Mouse (Mus musculus): ENCODE results near the gene Acbd6.

The Acbd6 gene

DNA sequence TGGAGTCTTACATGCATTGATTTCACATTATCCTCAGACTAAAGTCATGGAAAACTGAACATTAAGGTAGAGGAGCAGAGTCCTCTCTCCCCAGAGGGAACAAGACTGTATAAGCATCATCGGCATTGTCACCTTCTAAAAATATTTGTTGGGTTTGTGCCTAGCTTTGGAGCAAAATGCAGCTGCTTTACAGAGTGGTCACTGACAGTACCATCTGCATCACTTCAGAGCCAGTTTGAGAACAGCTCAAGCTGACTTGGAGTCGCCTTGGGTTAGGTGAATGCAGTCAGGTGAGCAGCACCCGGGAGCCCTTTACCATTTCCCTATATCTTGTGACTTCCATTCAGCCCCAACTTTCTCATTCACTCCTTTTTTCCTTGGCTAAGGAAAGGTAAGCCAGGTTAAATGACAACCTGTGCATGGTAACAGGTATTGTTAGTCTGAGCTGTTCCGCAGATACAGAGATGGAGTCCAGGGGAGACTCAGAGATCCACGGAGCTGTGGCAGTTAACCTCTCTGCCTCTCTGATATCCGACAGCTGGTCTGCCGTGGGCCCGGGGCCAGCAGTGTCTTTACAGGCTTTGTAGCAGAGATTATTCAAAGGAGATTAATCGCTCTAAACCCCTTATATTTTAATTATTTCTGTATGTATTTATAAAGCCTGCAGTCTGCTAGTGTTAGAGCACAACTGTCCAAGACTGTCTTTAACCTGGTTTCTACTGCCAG is 92.4 kb downstream of the Acbd6 start:
- DNase-seq (ENCODE audit: low spot score) = no peak

DNA sequence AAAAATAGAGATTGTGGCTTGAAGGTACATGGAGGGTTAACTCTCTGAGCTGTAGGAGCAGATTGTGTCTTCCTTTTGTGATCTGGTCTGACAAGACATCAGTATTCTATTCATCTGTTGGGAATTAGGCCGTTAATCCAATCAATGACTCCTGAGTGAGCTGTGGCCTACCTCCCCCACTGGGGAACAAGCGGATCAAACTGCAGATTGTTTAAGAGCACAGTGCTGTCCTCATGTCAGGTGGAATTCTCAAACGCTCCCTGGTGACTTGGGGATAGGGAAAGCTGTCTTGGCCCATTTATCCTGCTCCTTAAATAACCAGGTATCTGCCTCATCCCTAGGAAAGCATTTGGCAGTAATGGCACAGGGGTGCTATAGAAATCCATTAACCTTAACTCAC is 97.0 kb downstream of the Acbd6 start:
- DNase-seq (ENCODE audit: low spot score) = no peak

DNA sequence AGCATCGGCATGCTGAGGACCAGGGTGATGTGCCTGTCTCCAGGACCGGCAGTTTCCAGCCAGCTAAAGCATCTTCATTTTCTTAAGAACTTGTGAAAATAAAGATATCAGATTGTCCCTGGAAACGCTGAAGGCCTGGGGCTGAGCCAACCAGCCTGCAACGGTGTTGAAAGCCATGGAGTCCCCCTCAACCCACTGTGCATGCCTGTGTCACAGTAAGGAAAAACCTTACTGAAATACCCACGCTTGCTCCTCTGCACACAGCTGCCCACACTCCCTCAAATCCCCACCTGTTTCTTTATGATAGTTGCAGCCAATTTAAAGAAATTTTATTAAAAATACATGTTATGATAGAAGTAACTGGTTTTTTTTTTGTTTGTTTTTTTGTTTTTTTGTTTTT is 98.4 kb downstream of the Acbd6 start:
- no peak for DNase-seq (ENCODE audit: low spot score)

DNA sequence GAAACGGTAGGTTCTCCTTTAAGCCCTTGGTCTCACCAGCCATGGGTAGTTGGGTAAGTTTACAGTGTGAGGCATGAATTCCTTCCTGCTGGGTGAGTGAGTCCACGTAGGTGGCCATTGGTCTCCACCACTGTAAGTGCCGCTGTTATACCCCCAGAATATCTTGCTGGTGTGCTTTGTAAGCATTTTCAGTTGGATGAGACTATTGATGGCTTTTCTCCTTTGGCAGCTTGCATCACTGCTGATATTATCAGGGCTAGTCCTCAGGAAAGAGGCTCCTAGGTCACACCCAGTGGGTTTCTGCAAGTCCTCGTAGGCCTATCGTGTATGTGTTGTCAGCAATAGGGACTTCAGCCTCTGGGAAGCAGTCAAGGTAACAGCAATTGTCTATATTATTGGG is 106.1 kb downstream of the Acbd6 start:
- DNase-seq (ENCODE audit: low spot score) = no peak

DNA sequence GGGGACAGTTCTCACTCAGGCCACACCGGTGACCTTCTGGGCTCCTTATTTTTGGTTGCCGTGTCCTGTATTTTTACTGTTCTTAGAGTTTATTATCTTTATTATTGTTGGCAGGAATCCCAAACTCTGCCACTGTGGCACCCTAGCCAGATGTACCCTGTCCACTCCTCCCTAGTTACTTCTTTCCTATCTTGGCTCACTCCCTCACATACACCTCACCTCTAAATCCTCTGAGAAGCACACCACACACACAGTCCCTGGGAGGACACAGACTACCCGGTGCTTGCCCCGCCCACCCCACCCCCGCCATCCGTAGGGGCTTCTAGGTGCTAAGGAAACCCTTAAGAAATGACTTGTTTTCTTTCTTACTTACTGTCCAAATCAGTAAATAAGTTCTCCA is 117.7 kb downstream of the Acbd6 start:
- DNase-seq (ENCODE audit: low spot score) = no peak

DNA sequence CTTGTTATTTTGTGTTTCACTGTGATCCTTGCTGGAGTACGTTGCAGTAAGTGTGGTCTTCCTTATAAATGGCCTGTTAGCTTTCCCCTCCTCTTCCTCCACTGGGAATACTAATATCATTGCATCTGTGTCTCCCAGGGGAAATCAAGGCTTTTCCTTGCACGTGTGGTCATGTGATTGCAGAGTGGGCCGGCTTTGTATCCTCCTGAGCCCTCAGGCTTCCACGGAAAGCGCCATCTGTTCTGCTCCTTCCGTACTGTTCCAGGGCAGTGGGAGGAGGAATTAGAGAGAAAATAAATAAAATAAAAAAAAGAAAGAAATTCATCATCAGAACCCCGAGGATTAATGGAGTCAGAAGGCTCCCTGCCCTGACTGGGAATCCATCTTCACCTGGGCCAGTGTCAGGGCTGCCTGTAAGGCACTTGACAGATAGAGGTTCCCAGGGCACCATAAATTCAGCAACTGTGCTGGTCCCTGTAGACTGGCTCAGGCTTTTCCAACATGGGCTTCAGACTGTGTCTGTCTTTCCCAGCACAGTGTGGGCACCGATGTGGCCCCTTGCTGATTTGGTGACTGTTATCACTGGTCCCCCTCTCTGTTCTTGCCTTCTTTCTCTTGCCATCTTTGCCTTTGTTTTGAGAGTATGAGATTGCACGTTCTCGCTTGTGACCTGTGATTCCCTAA is 123.3 kb downstream of the Acbd6 start:
- DNase-seq (ENCODE audit: low spot score) = no peak

DNA sequence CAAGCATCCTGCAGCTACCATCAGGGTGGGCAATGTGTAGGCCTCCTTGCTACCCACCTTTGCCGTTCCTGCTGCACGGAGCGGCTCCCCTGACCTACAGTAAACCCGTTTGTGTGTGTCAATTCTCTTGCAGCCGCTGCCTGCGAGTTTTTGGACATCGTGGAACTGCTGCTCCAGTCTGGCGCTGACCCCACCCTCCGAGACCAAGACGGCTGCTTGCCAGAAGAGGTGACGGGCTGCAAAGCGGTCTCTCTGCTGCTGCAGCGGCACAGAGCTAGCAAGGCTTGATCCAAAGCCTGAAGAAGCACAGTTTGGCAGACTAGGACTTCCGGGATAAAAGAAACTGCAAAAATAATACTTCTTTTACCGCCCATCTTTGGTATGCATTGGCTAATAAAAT is 128.9 kb downstream of the Acbd6 start:
- DNase-seq (ENCODE audit: low spot score) = no peak

DNA sequence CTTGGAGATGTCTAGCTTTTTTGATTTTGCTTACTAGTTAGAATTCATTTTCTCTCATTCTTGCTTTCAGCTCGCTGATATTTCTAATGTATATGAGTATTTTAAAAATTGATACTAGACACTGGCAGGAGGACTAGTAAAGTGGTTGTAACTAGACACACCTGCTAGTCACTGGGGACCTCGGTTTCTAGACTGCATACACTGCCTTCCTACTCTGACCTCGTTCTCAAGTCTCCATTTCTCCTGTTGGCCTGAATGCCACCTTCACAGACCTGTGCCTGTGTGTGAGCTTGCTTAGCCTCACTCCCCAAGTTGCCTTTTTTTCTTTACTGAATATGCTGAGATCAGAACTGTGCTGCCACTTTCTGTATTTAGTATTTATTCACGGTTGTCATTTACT is 131.2 kb downstream of the Acbd6 start:
- no peak for DNase-seq (ENCODE audit: low spot score)

DNA sequence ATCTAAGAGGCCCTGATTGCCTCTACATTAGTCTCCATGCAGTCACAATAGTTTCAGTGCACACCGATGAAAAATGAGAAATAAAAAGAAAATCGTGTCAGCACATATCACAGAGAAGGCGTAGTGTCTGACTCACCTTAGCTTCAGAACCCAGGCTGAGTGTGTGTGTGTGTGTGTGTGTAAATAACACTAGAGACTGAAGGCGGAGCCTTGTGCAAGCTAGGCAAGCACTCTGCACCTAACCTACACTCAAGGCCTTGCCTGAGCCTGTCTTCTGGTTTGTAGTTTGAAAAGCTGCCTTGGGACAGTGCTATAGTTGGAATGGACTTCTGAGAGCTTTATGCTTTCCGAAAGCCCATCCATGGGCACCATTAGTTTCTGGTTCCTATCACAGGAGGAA is 131.6 kb downstream of the Acbd6 start:
- no peak for DNase-seq (ENCODE audit: low spot score)

DNA sequence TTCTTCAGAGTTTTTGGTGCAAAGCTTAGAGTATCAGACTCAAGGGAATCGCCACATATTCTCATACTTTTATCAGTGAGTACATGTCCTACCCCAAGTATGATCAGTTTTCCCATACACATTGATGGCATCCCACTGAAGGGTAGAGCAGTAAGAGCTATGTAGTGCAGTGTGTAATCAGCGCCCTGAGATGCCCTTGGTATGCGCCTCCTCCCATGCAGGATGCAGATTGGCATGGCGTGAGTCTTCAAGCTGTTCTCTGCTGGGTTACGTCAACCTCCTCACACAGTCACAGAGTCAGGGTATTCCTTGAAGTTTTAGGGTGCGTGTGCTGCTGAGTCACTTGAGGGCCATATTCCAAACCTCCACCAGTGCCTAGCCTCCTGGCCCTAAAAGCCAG is 134.3 kb downstream of the Acbd6 start:
- no peak for DNase-seq (ENCODE audit: low spot score)

DNA sequence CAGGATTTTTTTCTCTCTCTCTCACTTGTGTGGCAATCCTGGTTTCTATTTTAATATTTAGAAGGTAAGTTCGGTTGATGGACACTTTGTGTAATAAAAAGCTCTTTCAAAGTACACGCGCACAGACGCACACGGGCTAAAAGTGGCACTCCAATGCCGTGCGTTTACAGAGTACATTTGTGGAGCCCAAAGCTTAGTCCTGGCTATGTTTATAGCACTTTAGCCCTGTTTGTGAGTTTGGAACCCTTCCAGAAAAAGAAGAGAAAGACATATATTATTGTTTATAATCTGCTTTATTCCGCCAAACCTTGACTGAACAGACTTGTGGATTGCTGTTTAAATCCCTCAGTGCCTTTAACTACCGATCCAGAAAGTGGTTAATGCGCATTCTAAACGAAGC is 135.1 kb downstream of the Acbd6 start:
- DNase-seq (ENCODE audit: low spot score) = no peak

DNA sequence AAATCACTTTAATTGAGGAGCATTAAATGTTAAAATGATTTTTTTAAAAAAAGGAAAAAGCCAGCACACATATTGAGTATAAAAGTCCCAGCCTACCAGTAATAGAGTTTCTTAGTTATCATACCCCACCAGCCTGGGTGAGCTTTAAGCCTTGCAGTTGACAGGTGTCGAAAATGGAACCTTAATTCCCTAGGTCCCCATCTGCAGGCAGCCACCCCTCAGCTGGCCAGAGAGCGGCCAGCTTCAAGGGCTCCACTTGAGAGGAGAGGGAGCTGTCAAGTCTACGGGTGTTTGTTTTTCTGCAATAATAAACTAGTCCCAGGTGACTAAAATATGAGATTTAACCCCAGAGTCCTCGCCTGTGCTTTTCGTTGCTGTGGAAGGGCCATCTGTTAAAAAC is 135.5 kb downstream of the Acbd6 start:
- DNase-seq (ENCODE audit: low spot score) = no peak

DNA sequence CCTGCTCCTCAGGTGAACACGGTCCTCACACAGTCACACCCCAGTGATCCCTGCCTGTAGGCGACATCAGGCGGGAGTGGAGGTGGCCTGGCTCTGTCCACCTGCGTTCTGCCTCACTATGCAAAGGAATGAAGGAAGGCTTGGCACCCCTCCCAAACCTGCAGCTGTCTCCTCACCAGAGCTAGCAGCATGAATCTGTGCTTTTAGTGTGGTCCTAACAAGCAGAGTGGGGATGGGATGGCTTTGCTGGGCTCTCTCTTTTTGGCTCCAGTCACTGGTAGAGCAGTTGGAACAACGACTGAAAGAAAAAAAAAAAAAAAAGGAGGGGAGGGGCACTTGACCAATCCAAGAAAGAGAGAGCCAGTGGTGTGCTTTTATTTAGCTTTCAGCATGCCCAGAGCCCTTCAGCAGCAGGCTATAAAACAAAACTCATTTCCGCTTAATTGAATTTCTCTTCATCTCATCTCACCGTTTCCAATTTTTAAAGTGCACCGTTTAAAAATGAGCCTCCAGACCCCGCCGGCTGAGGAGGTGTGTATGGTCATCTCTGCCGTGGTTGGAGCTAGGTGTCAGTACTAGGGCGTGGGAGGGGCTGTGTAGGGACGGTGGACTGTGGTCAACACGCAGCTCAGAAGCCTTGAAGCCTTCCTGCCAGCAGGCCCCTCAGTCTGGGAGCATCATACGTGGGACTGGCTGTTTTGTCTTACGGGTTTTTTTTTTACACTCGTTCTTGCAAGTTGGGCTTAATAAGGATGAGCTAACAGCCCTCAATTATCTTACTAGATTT is 140.6 kb downstream of the Acbd6 start:
- DNase-seq (ENCODE audit: low spot score) = no peak

DNA sequence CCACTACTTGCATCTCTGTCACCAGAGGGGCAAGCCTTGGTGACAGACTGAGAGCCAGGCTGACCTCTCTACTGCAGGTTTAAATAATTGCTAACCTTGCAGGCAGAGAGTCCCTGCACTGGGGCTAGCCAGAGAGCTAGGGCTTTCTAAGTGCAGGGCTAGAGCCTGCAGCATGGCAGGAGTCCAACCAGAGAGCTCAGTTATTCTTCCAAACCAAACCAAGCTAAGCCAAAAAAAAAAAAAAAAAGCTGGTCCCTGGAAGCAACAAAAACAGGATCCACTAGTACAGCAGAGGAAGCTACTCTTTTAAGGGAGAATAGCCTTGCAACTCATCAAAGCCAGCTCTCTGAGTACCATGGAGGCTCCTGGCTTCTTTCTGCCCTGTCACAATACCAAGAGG is 143.0 kb downstream of the Acbd6 start:
- DNase-seq (ENCODE audit: low spot score) = no peak

DNA sequence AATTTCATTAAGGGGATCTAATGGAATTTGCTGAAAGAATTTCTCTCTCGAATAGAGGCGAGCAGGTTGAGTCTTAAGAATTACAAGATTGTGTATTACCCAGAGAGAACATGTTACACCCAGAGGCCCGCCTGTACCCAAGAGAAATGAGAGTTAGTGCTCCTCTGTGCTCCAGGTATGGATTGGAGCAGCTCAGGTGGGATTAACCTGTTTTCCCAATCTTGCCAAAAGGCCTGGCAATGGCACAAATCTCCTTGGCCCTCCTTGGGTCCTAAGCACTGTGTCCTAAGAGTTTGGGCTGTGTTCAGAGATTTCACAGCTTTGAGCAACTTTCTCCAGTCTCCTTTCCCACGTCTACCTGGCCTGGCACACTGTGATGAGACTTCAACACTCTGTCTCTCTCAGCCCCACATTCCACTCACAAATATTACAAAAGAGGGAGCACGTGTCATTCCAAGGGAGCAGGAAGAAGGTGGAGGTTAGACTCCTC is 145.3 kb downstream of the Acbd6 start:
- no peak for DNase-seq (ENCODE audit: low spot score)

DNA sequence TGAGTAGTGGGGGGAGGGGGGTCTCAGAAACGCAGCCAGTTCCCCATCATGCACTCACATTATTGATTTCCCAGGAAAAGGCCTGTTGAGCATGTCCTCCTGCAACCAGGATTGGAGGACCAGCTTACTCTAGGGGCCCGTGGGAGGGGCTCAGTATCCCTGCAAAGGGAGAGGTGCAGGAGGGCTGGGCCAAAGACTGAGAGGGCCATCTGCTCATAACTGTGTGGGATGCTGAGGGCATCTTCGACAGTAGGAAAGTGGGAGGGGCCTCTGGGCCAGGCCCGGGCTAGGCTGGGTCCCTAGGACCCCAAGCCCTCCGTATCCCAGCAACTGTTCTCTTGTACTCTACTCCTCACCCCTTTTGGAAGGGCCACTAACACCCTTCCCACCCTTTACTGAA is 146.3 kb downstream of the Acbd6 start:
- no peak for DNase-seq (ENCODE audit: low spot score)

DNA sequence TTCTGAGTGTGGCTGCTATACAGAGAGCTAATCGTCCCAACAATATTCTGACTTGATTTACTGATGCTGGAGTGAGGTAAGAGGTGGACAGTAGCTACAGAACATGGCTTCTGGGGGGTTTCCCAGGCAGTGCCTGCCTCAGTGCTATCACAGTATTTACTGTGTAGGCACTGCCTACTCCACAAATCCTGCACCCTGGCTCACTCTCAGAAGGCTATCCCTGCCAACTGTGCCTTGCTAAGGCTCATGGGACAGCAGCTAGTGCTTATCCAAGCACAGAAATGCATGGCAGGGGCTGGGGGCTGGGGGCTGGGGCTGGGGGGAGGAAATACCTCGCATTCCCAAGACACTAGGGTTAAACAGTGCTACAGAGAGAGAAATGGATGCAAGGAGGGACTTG is 155.4 kb downstream of the Acbd6 start:
- no peak for DNase-seq (ENCODE audit: low spot score)

DNA sequence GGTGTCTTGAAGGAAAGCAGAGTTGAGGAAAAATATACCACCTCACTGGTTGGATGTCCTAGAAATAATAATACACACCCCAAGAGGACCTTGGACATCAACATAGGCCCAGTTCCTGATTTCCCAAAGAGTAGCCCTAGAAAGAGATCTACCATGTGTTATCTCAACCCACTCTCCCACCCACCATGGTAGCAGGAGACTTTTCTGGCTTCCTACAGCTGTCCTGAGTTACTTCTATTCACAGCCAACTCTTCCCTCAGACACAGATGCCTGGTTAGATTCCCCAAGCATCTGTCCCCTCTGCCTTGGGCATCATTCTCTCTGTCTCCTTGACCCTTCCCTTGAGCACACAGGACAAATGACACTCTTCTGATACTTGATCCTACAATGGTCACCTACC is 157.4 kb downstream of the Acbd6 start:
- no peak for DNase-seq (ENCODE audit: low spot score)

DNA sequence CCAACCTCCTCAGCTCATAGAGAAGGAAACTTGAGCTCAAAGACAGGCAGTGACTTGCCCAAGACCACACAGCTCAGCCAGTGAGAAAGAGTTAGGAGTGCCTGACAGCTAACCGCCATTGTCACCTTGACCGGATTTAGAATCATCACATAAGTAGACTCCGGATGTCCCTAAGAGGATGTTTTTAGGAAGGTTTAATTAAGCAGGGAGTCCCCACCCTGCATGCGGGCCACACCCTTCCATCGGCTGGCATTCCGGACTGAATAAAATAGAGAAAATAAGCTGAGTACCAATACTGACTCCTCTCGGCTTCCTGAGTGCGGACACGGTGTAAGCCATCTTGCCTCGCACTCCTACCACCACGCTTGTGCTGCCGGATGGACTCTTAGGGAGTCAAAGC is 159.4 kb downstream of the Acbd6 start:
- DNase-seq (ENCODE audit: low spot score) = no peak

DNA sequence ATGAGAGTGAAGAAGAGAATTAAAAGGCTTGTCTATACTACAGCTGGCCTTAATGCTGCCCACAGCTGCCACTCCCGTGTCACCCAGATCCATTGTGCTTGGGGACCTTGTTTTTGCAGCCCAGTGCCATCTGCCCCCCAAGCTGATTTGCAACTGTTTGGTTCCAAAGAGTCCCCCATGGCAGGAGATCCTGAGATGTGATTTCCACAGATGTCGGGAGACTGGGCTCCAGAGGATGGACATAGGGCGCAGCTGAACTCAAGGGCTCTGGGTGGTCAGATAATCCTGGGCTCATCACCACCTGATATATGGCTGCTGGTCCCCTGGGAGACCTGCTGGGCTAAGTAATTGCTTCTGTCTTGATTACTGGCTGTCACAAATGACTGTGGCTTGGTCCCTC is 160.9 kb downstream of the Acbd6 start:
- no peak for DNase-seq (ENCODE audit: low spot score)

DNA sequence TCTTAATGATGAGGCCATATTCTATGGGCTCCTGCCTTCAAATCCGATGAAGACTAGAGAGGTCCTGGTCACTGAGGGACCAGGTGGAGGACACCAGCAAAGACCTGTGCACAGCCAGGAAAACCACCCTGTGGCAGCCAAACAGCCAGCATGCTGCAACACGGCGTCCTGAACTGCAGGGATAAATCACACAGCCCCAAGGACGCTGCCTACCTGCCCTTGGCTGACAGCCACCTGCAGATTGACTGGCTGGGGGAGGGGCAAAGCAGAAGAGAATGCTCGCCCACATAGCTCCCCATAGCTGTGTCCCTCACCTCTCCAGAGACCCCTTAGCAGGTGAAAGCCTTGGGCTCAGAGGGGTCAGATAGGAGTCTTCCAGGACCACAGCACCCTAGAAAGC is 162.1 kb downstream of the Acbd6 start:
- no peak for DNase-seq (ENCODE audit: low spot score)

DNA sequence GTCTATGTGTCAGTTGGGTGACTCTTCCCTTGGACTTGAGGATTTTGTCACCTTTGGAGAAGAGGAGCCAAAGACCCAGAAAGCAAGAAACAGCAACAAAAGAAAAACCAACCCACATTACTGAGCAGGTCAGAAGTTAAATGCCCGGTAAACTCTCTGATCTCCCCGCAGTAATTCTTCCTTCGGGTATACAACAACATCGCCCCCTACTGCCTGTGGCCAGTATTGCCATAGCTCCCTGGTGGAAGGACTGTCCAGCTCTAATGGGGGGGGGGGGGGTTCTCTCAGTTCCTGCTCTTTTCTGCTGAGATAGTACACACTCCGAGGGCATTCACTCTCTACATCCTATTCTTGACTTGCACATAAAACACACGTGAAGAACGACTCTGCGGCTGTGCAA is 163.5 kb downstream of the Acbd6 start:
- no peak for DNase-seq (ENCODE audit: low spot score)

DNA sequence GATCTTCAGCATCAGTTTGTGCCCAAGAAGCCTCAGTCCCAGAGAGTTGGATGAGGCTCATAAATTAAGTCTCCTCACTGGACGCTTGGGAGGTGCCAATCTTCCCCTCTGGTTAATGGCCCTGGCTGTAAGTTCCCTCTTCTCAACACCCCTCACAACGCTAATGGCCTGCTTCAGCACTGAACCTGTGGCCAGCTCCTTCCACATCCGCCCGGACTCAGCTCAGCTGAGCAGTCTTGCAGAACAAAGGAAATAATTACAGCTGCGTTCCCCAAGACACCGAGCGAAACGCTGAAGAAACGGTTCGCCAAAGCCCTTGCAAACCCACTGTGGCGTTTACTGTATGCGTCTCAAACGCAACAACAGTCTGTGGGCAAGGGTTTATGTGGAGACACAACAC is 164.3 kb downstream of the Acbd6 start:
- no peak for DNase-seq (ENCODE audit: low spot score)
